Mouse (Mus musculus) kidney, adult 2 months (tissue): ENCODE measurements around the gene Dnttip1. TPM values are rescaled to one million over a fixed set of nuclear protein-coding genes. Genes with fewer than 3 reads are reported as not detected.
"Not testable (repeated sequence)": the region's sequence is repeated elsewhere in the genome, so short reads cannot be mapped to it uniquely, and the experiment has no call there.

ENCODE experiments used
- DNase-seq: peaks from one replicate; pipeline ENCODE4 v3.0.0; 2021
- H3K27ac ChIP-seq: fragments of 200-500 bp; 2 replicates; pipeline ENCODE4 v1.5.1; 2012; ENCODE audit warnings: low read depth, low read length, control low read depth, inconsistent platforms; ENCODE audit not compliant: insufficient read depth
- H3K27me3 ChIP-seq: fragments of 200-500 bp; replicated peaks from 2 replicates; pipeline ENCODE4 v1.6.1; 2012; ENCODE audit warnings: mild to moderate bottlenecking, moderate library complexity, low read length, inconsistent platforms; ENCODE audit not compliant: control insufficient read depth, insufficient read depth
- H3K36me3 ChIP-seq: fragments of 200-500 bp; 2 replicates; pipeline ENCODE4 v1.6.1; 2012; ENCODE audit warnings: mild to moderate bottlenecking, moderate library complexity, low read length, inconsistent platforms; ENCODE audit not compliant: control insufficient read depth, insufficient read depth
- H3K4me1 ChIP-seq: fragments of 200-500 bp; 2 replicates; pipeline ENCODE4 v1.6.1; 2011; ENCODE audit warnings: low read length; ENCODE audit not compliant: control insufficient read depth, insufficient read depth
- H3K4me3 ChIP-seq: fragments of 200-500 bp; 2 replicates; pipeline ENCODE4 v1.5.1; 2011; ENCODE audit warnings: mild to moderate bottlenecking, low read depth, low read length, control low read depth; ENCODE audit not compliant: insufficient read depth
- CTCF ChIP-seq: fragments of 200-500 bp; conservative IDR thresholded peaks from 2 replicates; pipeline ENCODE4 v1.5.1; 2011; ENCODE audit warnings: low read depth, mild to moderate bottlenecking, control low read depth, low read length, moderate library complexity, mixed read lengths; ENCODE audit not compliant: insufficient read depth, insufficient read length
- POLR2A ChIP-seq: fragments of 200-500 bp; IDR thresholded peaks from one replicate; pipeline ENCODE4 v1.6.1; 2011; ENCODE audit warnings: low read depth, low read length, control low read depth
- WGBS: fragments of 180-500 bp; shearing (Covaris S2); methylation state at CpG from one replicate; pipeline ENCODE4 v1.1.7; 2018; 5-methylcytosine and 5-hydroxymethylcytosine counted together
- polyA plus RNA-seq: library from polyadenylated mRNA; depleted of rRNA; stranded (reverse); fragments of >200 nt; gene quantifications from 2 replicates; pipeline ENCODE4 v1.2.3, GENCODE M21; 2012

Dnttip1 gene
- polyA plus RNA-seq, 1 experiment = 32.6 TPM

GRCm38 (mm10) chr2:164793772-164794171 lies 48.0 kb downstream of the Dnttip1 start:
- WGBS = 93% methylated on average over 2 of the region's 2 CpGs

DNA sequence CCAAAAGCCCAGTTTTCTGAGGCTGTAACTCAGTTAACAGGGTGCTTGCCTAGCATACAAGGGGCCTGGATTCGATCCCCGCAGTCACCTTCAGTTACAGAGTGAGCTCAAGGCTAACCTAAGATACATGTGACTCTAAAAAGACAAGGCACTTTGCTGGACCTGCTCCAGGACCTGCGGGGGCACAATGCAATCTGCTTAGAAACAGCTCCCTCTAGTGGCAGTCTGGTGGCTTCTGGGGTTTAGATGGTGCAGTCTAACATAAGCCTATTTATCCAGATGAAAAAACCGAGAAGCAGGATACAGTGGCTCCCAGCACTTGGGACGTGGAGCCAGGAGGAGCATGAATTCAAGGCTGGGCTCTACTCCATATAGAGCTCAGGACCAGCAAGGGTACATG lies 48.5 kb downstream of the Dnttip1 start:
- WGBS = 17% methylated on average over 5 of the region's 5 CpGs
- Histone ChIP-seq H3K27me3 (no peaks in the 10 kb centered on the region), H3K4me1 (no peaks in the 10 kb centered on the region), H3K36me3 (peaks cover 2% of the 10 kb centered on the region; the same call in 1 of the 2 replicates), H3K4me3 (no peak overlapping the region), H3K27ac (no peak overlapping the region)
- DNase-seq = peak; percentile 93
- peak; percentile 86 for TF ChIP-seq CTCF
- no peak for TF ChIP-seq POLR2A

More at GRCm38 (mm10) chr2:164793772-164794171, 48.0 kb downstream of the Dnttip1 start:
- H3K27me3 ChIP-seq = no peaks in the 10 kb centered on the region
- H3K4me1 ChIP-seq = no peaks in the 10 kb centered on the region
- peaks cover 2% of the 10 kb centered on the region; the same call in 1 of the 2 replicates for H3K36me3 ChIP-seq
- H3K27ac ChIP-seq = no peak overlapping the region
- H3K4me3 ChIP-seq = no peak overlapping the region
- TF ChIP-seq POLR2A (no peak), CTCF (no peak)
- DNase-seq = no peak

- WGBS = 74% methylated on average over 4 of the region's 4 CpGs
- H3K36me3 ChIP-seq = peaks cover 2% of the 10 kb centered on the region; the same call in 1 of the 2 replicates
Observed at GRCm38 (mm10) chr2:164795868-164796267, 50.1 kb downstream of the Dnttip1 start.

GRCm38 (mm10) chr2:164798554-164798953 lies 52.8 kb downstream of the Dnttip1 start:
- 0 out of 2 replicates have a peak, but pooled peaks have one; percentile 8 for TF ChIP-seq CTCF
- not testable (repeated sequence) for H3K27ac ChIP-seq, H3K36me3 ChIP-seq, H3K4me3 ChIP-seq, H3K27me3 ChIP-seq
- 67% methylated on average over 6 of the region's 6 CpGs for WGBS
- DNase-seq = peak; percentile 31
- peaks cover 11% of the 10 kb centered on the region for H3K4me1 ChIP-seq

More at GRCm38 (mm10) chr2:164795868-164796267, 50.1 kb downstream of the Dnttip1 start:
- no peak for DNase-seq
- no peak overlapping the region for H3K27ac ChIP-seq
- no peaks in the 10 kb centered on the region for H3K27me3 ChIP-seq
- no peak for TF ChIP-seq POLR2A
- no peak for TF ChIP-seq CTCF
- peaks cover 3% of the 10 kb centered on the region; the same call in 1 of the 2 replicates for H3K4me1 ChIP-seq
- no peak overlapping the region for H3K4me3 ChIP-seq

DNA sequence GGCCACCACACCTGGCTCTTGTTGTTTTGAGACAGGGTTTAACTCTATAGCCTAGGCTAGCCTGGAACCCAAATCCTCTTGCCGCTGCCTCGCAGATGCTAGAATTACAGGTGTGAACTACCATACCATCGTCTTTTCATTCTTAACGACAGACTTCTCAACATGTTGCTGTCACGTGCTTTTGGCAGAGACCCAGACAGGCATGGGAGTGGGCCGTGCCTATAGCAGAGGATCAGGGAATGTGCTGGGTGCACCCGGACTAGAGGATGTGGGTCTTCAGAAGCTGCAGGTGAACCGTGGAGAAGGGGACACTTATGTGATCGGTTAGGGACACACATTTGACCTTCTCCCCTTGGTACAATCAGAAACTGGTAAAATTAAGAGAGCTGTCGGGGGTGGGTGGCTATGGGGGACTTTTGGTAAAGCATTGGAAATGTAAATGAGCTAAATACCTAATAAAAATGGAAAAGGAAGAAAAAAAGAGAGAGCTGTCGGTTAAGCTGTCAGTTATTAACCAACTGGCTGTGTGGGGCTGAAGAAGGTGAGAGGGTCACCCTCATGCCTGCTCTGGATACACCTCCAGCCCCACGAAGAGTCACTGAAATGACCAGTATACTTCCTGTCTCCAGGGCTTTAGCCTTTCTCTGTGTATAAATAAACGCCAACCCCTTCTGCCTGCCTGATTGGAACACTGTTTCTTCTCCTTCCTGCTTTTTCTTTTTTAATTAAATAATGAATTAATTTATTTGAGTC lies 54.6 kb downstream of the Dnttip1 start:
- TF ChIP-seq POLR2A (no peak), CTCF (no peak)
- Histone ChIP-seq H3K27ac (no peak overlapping the region), H3K27me3 (no peaks in the 10 kb centered on the region), H3K4me1 (peaks cover 16% of the 10 kb centered on the region), H3K4me3 (no peak overlapping the region), H3K36me3 (no peaks in the 10 kb centered on the region; the same call in 1 of the 2 replicates)
- WGBS = 47% methylated on average over 13 of the region's 13 CpGs
- peak; percentile 46 for DNase-seq

DNA sequence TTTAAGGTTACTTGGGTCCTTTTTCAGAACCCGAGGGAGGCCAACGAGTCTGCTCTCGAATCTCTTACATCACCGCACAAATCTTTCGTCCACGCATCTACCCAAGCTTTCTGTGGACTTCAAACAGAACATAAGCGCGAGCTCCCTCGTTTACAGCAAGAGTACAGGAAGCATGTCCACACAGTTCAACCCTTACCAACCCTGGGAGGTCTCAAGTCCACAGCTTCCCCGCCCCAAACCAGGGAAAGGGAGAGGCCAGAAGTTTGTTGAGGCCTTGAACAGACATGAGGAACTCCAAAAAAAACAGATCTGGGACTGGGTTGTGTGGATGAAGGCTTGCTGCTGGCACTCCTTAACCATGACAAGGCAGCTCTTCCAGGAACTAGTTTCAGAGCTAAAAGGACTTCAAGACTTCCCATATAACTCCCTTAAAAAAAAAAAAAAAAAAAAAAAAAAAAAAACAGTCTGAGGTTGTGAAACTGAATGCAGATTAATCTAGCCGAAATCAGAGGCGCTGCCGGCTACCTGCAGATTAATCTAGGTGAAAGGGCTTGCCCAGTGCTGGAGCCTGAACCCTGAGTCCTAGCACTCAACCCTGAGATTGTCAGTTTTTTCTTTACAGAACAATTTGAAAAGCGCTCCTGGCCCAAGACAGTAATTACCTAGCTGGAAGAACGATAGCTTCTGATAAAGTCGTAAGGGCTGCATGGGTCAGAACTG lies 57.6 kb downstream of the Dnttip1 start:
- DNase-seq = peak; percentile 53
- no peaks in the 10 kb centered on the region for H3K27me3 ChIP-seq
- H3K36me3 ChIP-seq = no peaks in the 10 kb centered on the region; the same call in 1 of the 2 replicates
- H3K4me1 ChIP-seq = peaks cover 19% of the 10 kb centered on the region
- TF ChIP-seq POLR2A (no peak), CTCF (no peak)
- 60% methylated on average over 16 of the region's 16 CpGs for WGBS
- peak overlapping the region; percentile 39 for H3K4me3 ChIP-seq
- H3K27ac ChIP-seq = no peak overlapping the region; the same call in 1 of the 2 replicates

DNA sequence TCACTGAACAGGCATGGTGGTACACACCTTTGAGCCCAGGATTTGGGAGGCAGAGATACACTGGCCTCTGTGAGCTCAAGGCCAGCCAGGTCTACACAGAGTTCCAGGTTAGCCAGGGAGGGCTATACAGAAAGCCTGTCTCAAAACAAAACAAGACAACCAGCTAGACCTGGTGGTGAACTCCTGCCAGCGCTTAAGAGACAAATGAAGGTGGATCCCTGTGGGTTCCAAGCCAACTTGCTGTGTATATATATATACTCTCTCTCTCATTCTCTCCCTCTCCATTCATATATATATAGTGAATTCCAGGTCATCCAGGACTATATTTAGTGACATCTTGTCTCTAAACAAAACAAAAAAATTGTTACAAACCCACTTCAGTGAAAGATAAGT lies 58.1 kb downstream of the Dnttip1 start:
- 34% methylated on average over 1 of the region's 1 CpGs for WGBS
- TF ChIP-seq POLR2A = no peak
- no peak overlapping the region for H3K27ac ChIP-seq

More for the DNA sequence above, 58.1 kb downstream of the Dnttip1 start:
- no peaks in the 10 kb centered on the region; the same call in 1 of the 2 replicates for H3K36me3 ChIP-seq
- H3K4me1 ChIP-seq = peaks cover 19% of the 10 kb centered on the region
- peak overlapping the region; percentile 100 for H3K4me3 ChIP-seq
- H3K27me3 ChIP-seq = no peaks in the 10 kb centered on the region
- no peak for DNase-seq
